Mouse (Mus musculus): ENCODE results near the gene Zcchc7.

GRCm38 (mm10) chr4:44959220-44959619 lies 203.5 kb downstream of the Zcchc7 start:
- no peak for TF ChIP-seq CTCF (IDR thresholded peaks at IDR 0.05; ENCODE audit: low read depth, low read length)
- TF ChIP-seq POLR2A (IDR thresholded peaks at IDR 0.05; ENCODE audit: borderline replicate concordance, low read depth, low read length) = no peak
